Mouse (Mus musculus) embryo, embryonic 11 days (tissue): ENCODE measurements at regions not wholly inside any gene's neighbourhood (a gene's known extent, or its start where the extent isn't known, plus 50 kb on each side); places are given as distances from the start of the nearest gene placed in this dataset.

Experiments
- DNase-seq: peaks from one replicate; pipeline ENCODE4 v3.0.0-alpha.2; 2015

GRCm38 (mm10) chr13:53783492-53783891, 272.0 kb downstream of the Drd1 start:
- DNase-seq: peak; percentile 87

GRCm38 (mm10) chr13:53779150-53779549, 276.4 kb downstream of the Drd1 start:
- peak; percentile 78 for DNase-seq

- DNase-seq: no peak
Measured at GRCm38 (mm10) chr13:53776421-53776820, 279.1 kb downstream of the Drd1 start.

GRCm38 (mm10) chr13:53775687-53776086, 279.8 kb downstream of the Drd1 start:
- DNase-seq: peak; percentile 80

- DNase-seq: peak; percentile 84
Measured at GRCm38 (mm10) chr13:53764613-53765243, 290.8 kb downstream of the Drd1 start.

GRCm38 (mm10) chr13:53757576-53758237, 284.8 kb upstream of the Msx2 start:
- no peak for DNase-seq

GRCm38 (mm10) chr13:53756970-53757530, 284.2 kb upstream of the Msx2 start:
- DNase-seq: peak; percentile 29

GRCm38 (mm10) chr13:53755046-53755615, 282.3 kb upstream of the Msx2 start:
- peak; percentile 40 for DNase-seq

GRCm38 (mm10) chr13:53753049-53753448, 280.2 kb upstream of the Msx2 start:
- no peak for DNase-seq

GRCm38 (mm10) chr13:53740981-53741380, 268.1 kb upstream of the Msx2 start:
- DNase-seq: no peak

- no peak for DNase-seq
Measured at GRCm38 (mm10) chr13:53739127-53739526, 266.3 kb upstream of the Msx2 start.

GRCm38 (mm10) chr13:53734944-53735343, 262.1 kb upstream of the Msx2 start:
- DNase-seq: no peak

GRCm38 (mm10) chr13:53730259-53730902, 257.5 kb upstream of the Msx2 start:
- peak; percentile 29 for DNase-seq

- no peak for DNase-seq
Measured at GRCm38 (mm10) chr13:53729848-53730247, 257.0 kb upstream of the Msx2 start.

- no peak for DNase-seq
Measured at GRCm38 (mm10) chr13:53726031-53726430, 253.2 kb upstream of the Msx2 start.

GRCm38 (mm10) chr13:53722881-53723280, 250.0 kb upstream of the Msx2 start:
- DNase-seq: no peak

GRCm38 (mm10) chr13:53721038-53721463, 248.2 kb upstream of the Msx2 start:
- DNase-seq: peak; percentile 36

- DNase-seq: no peak
Measured at GRCm38 (mm10) chr13:53717582-53717981, 244.7 kb upstream of the Msx2 start.

GRCm38 (mm10) chr13:53717086-53717485, 244.2 kb upstream of the Msx2 start:
- no peak for DNase-seq

GRCm38 (mm10) chr13:53709062-53709461, 236.2 kb upstream of the Msx2 start:
- peak; percentile 46 for DNase-seq

GRCm38 (mm10) chr13:53707548-53707947, 234.7 kb upstream of the Msx2 start:
- DNase-seq: no peak

- no peak for DNase-seq
Measured at GRCm38 (mm10) chr13:53704104-53704503, 231.2 kb upstream of the Msx2 start.

- DNase-seq: no peak
Measured at GRCm38 (mm10) chr13:53700236-53700635, 227.4 kb upstream of the Msx2 start.
